Mouse (Mus musculus): ENCODE results near the gene Zc3h8. TPM values are rescaled to one million over a fixed set of nuclear protein-coding genes. Genes with fewer than 3 reads are reported as not detected.

The Zc3h8 gene
- 1 to 10 TPM; 6.8 to 8.4 TPM for total RNA-seq (2021)
- long read RNA-seq, experiment 1, transcript Zc3h8-201 (9 exons, 1,624 nt), result major isoform, 14 of 17 reads
- long read RNA-seq, experiment 1, partial matches to known transcripts, result 1 of 17 reads
- long read RNA-seq, experiment 1, other reads (novel, unspliced or antisense), result 2 of 17 reads
- long read RNA-seq, experiment 2, transcript Zc3h8-201 (9 exons, 1,624 nt), result major isoform, 14 of 19 reads
- long read RNA-seq, experiment 2, partial matches to known transcripts, result 1 of 19 reads
- long read RNA-seq, experiment 2, other reads (novel, unspliced or antisense), result 4 of 19 reads

DNA sequence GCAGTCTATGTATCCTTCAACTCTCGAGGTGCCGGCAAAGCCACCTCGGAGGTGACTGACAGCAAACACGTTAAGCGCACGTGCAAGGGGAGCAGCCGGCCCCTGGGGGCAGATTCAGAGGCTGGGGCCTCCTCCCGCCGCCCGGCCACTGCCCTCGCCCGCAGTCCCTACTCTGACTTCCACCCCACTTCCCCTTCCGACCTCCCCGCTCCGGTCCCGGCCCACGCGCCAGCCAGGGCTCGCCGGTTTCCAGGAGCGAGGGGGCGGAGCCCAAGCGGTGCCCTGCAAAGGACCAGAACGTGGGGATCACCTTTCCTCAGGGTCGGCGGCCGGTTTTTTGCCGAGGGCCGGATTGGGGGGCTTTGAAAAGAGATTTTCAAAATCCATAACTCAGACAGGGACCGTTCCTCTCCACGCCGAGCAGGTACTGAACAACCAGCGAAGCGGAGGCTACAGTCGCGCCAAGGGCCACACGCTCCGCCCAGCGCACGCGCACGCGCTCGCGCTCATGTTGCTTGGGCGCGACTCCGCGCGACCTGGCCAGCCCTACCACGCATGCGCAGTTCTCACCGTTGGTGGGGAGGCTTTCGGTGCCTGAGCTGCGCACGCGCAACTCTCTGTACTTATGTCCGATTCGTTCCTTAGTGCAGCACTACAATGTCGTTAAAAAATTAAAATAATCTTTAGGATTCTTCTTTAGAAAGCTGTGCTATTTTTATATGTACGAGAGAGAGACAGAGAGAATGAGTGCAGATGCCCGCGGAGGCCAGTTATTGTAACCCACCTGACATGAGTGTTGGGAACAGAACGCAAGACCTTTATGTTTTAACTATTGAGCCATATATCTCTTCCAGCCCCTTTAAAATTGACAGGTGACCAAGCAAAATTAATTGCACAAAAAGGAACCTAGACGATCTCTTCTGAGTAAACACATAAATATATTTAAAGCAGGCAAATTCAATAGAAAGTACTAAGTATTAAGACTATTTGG lies at the start of gene Zc3h8:
TSS of gene Zc3h8 (minus strand) at position 540 of the 991 bp plus-strand sequence.
- DNase-seq (ENCODE audit: low spot score in 2 of 2), result peak; percentile 96 to 98

DNA sequence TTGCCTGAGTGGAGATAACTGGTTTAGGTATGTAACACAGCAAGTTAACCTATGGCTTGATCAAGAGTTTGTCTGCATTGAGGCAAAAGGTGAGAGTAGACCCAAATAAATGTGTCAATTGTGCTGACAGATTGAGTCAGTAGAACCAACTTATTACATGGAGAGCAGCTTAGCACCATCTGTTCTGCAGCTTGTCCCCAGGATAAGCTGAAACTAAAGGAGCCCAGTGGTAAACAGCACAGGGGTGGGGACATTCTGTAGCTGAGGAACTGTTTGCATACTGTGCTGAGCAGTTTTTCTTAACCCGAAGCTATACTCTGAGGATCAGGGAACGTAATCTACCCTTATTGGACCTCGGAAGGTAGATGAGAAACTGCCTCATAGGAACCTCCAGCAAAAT lies 40.9 kb upstream of the Zc3h8 start:
- DNase-seq (ENCODE audit: low spot score in 2 of 2), result peak in 1 of 2 experiments; percentile 10

- DNase-seq (ENCODE audit: low spot score in 2 of 2), result no peak
These were observed 31.7 kb upstream of the Zc3h8 start for GRCm38 (mm10) chr2:128975572-128975971.

DNA sequence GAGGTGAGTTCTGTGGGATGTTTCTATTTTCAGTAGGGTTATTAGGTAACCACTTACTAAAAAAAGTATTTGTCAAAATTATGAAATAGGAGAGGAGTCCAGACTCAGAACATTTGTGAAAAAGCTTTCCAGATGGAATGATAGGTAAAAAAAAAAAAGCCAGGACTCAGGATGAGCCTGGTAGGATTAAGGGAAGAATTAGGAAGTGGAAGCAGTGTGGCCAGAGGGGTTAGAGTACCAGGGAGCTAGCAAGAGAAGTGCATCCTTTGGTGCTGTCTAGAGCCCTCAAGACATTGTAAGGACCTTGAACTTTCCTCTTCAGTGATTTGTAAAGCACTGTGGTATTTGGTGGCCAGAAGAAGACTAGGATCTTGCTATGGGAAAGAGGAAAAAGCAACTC lies 28.4 kb upstream of the Zc3h8 start:
- DNase-seq (ENCODE audit: low spot score in 2 of 2), result no peak

- no peak for DNase-seq (ENCODE audit: low spot score in 2 of 2)
These were observed 24.7 kb upstream of the Zc3h8 start for GRCm38 (mm10) chr2:128968475-128969083.

- peak; percentile 55 to 64 for DNase-seq (ENCODE audit: low spot score in 2 of 2)
These were observed 24.0 kb upstream of the Zc3h8 start, which contains the start of gene Gm10762 for GRCm38 (mm10) chr2:128967661-128968441. Gene Gm10762 (minus strand): TSS chr2:128967725.

DNA sequence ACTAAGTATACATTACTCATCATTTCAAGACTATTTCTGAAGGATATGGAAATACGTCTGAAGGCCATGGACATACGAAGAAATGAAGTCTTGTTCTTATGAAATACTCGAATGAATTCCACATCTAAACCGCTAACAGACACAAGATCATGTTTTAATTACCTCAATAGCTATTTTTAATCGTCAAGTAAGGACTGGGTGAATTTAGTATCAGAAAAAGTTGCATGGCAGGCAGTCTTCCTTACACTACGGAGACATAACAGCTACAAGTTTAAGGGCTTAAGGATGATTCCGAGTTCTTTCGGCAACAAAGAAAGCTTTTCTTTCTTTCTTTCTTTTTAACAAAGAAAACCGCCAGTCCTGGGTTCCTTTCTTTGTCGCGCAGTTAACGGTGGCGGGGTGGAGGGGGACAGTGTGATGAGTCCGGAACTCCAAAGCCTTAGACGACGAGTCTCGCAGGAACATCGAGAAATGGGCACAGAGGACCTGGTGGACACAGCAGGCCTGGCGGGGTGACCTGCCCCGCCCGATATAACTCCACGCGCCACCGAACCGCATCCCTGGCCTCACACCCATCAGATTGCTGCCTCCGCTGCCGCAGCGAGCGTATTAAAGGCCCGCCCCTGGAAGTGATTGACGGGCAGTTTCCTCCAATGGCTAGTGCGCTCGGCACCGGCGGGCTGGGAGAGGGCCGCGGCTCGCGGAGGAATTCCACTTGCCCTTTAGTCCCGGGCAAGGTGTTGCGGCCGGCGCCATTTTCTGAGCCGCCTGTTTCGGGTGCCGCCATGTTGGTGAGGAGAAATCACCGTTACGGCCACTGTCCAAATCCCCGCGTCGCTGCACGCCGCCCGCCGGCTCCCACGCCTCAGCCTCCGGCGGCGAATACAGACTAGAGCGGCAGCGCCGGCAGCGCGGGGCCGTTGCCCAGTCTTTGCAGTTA lies 23.0 kb upstream of the Zc3h8 start, which contains the start of gene Zc3h6:
TSS of gene Zc3h6 (plus strand) at position 762 of the 940 bp plus-strand sequence.
- DNase-seq (ENCODE audit: low spot score in 2 of 2), result peak; percentile 98 to 100

GRCm38 (mm10) chr2:128966236-128966635 lies 22.4 kb upstream of the Zc3h8 start:
- DNase-seq (ENCODE audit: low spot score in 2 of 2), result no peak

- no peak for DNase-seq (ENCODE audit: low spot score in 2 of 2)
These were observed 21.7 kb upstream of the Zc3h8 start for GRCm38 (mm10) chr2:128965505-128966105.

DNA sequence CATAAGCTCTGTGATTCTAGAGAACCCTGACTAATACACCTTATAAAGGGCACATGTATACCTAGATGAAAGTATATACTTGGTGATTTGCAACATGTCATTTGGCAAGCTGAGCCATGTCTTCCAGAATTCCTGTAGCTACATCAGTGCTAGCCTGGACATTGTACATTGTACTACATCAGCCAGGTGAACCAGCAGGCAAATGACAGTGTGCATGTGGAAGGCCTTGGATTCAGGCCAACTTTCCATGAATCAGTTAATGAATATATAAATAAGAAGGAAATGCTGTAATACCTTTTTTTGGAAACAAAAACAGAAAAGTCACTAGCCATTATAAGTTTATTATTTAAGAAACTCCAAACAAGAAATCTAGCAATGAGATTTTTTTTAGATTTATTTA lies 10.3 kb upstream of the Zc3h8 start:
- no peak for DNase-seq (ENCODE audit: low spot score in 2 of 2)

- DNase-seq (ENCODE audit: low spot score in 2 of 2), result no peak
These were observed 4.2 kb upstream of the Zc3h8 start for GRCm38 (mm10) chr2:128947962-128948588.

DNA sequence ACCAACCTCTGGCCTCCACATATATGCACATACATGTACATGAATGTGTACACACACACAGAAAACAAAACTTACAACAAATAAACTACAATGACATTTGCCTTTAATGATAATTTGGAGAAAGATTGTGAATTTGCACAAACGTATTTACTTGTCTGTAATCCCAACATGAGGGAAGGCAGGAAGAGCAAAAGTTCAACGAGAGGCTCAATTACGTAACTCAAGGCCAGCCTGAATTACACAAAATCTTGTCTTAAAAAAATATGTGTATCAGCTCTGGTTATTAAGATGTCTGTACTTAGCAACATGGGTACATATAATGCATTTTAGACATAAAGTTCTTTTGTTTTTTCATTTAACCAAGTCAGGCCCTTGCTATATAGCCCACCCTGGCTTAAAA lies 7.6 kb downstream of the Zc3h8 start:
- DNase-seq (ENCODE audit: low spot score in 2 of 2), result no peak

- no peak for DNase-seq (ENCODE audit: low spot score in 2 of 2)
These were observed 13.2 kb downstream of the Zc3h8 start for GRCm38 (mm10) chr2:128930704-128931103.

DNA sequence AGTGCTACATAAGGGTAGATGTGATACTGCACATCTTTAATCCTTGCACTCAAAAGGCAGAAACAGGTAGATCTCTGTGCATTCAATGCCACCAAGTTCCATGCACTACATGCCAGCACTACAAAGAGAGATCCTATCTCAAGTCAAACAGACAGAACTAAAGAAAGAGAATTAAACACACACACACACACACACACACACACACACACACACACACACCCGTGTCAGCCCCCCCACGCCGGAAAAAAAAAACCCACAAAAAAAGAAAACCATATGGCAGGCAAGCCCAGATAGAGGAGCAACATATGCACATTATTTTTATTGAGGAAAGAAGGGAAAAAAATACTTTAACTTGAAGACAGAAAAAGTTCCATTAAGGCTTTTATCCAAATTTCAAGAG lies 15.4 kb downstream of the Zc3h8 start:
- peak in 1 of 2 experiments; percentile 27 for DNase-seq (ENCODE audit: low spot score in 2 of 2)

- DNase-seq (ENCODE audit: low spot score in 2 of 2), result no peak
These were observed 19.1 kb downstream of the Zc3h8 start for GRCm38 (mm10) chr2:128924799-128925198.

- no peak for DNase-seq (ENCODE audit: low spot score in 2 of 2)
These were observed 27.3 kb downstream of the Zc3h8 start for GRCm38 (mm10) chr2:128916528-128916927.

GRCm38 (mm10) chr2:128914978-128915377 lies 28.9 kb downstream of the Zc3h8 start:
- DNase-seq (ENCODE audit: low spot score in 2 of 2), result no peak

DNA sequence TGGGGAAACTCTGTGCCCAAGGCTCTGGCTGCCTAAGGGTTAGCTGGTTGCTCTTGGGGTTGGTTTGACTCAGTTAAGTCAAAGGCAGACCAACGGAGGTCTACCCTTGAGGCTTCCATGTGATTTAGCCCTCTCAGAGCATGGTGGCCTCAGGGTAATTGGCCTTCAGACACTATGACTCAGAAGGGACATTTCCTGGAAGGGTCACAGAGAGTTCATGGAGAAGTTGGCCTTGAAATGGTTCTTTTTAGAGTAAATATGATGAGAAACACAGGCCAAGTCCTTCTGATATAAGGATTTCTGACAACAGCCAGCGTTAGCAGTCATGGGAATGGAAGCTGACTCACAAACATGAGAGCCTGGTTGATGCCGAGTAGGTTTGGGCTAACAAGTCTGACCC lies 40.2 kb downstream of the Zc3h8 start:
- DNase-seq (ENCODE audit: low spot score in 2 of 2), result no peak

- no peak for DNase-seq (ENCODE audit: low spot score in 2 of 2)
These were observed 41.0 kb downstream of the Zc3h8 start for GRCm38 (mm10) chr2:128902843-128903242.
